ENCODE assay signal across 25 mouse cellular contexts in genomic region chr10:52194957-52195852, GRCm38 (mm10). TPM values are rescaled to one million over a fixed set of nuclear protein-coding genes. Genes with fewer than 3 reads are reported as not detected.
A peak's percentile ranks its signal among the peaks of the same experiment; 100 is the strongest.
DNase-seq lines count a peak whose midpoint lies in the region; ATAC-seq and TF ChIP-seq lines count a peak whose summit lies in the region.
"Had no signal": no experiment of that assay in that cellular context is flagged by ENCODE, and none has a peak within 500 bp of the region (broad histone marks: within the 10 kb centered on the region; RNA-seq: fewer than 3 reads in every experiment).

Gene Ros1 (minus strand): TSS chr10:52195244.

- no peak; the same call in 1 of the 2 replicates for TF ChIP-seq CTCF in intestine, postnatal 0 days (IDR thresholded peaks at IDR 0.05; ENCODE audit: low read depth)

- ATAC-seq in kidney, embryonic 16.5 days (ENCODE audit: low FRiP score, low TSS enrichment) = no peak; the same call in 1 of the 2 replicates
- no peak for ATAC-seq in midbrain, embryonic 11.5 days (ENCODE audit: low FRiP score)
- peak; percentile 77 for ATAC-seq in intestine, postnatal 0 days
- ATAC-seq: activated CD4-positive, CD25-positive, alpha-beta regulatory T cell, adult 4 months; forebrain, embryonic 15.5 days; Patski had no signal

- 57% methylated on average over 7 of the region's 7 CpGs for WGBS in kidney, embryonic 16.5 days
- 84% methylated on average over 7 of the region's 7 CpGs for WGBS in midbrain, embryonic 11.5 days
- 87% methylated on average over 7 of the region's 7 CpGs for WGBS in midbrain, embryonic 10.5 days
- WGBS in intestine, postnatal 0 days = 38% methylated on average over 7 of the region's 7 CpGs

- peaks cover 2% of the 10 kb centered on the region; the same call in 1 of the 2 replicates for H3K9me3 ChIP-seq in kidney, embryonic 16.5 days (ENCODE audit: low read length)
- H3K9me3 ChIP-seq in midbrain, embryonic 11.5 days (ENCODE audit: control insufficient read depth, low read length) = no peaks in the 10 kb centered on the region
- no peaks in the 10 kb centered on the region for H3K9me3 ChIP-seq in midbrain, embryonic 10.5 days (replicated peaks)
- H3K9me3 ChIP-seq in intestine, postnatal 0 days (ENCODE audit: control insufficient read depth) = no peaks in the 10 kb centered on the region
- H3K9me3 ChIP-seq: embryonic facial prominence, embryonic 15.5 days; forebrain, embryonic 15.5 days; heart, embryonic 10.5 days had no signal

- H3K4me3 ChIP-seq in kidney, embryonic 16.5 days (ENCODE audit: low read length) = no peak within 1 kb of the TSS
- H3K4me3 ChIP-seq in midbrain, embryonic 11.5 days (ENCODE audit: low read depth, low read length) = no peak within 1 kb of the TSS
- H3K4me3 ChIP-seq in midbrain, embryonic 10.5 days = no peak within 1 kb of the TSS
- H3K4me3 ChIP-seq in intestine, postnatal 0 days (ENCODE audit: low read depth, low read length) = peak within 1 kb of the TSS; percentile 34
- H3K4me3 ChIP-seq: embryonic facial prominence, embryonic 15.5 days; forebrain, embryonic 15.5 days; heart, embryonic 10.5 days; hindbrain, embryonic 12.5 days had no signal

- no peaks in the 10 kb centered on the region for H3K27me3 ChIP-seq in kidney, embryonic 16.5 days (ENCODE audit: insufficient read depth, low read length)
- no peaks in the 10 kb centered on the region for H3K27me3 ChIP-seq in midbrain, embryonic 11.5 days (ENCODE audit: control insufficient read depth, insufficient read depth, low read length)
- H3K27me3 ChIP-seq in midbrain, embryonic 10.5 days (ENCODE audit: low read depth, poor library complexity, severe bottlenecking) = no peaks in the 10 kb centered on the region
- no peaks in the 10 kb centered on the region for H3K27me3 ChIP-seq in intestine, postnatal 0 days (replicated peaks; ENCODE audit: control insufficient read depth, insufficient read depth, low read length)
- H3K27me3 ChIP-seq: CH12.LX; embryonic facial prominence, embryonic 15.5 days; forebrain, embryonic 15.5 days; hindbrain, embryonic 12.5 days; Patski had no signal

- peak within 1 kb of the TSS; percentile 49 for H3K27ac ChIP-seq in kidney, embryonic 16.5 days (ENCODE audit: low read length)
- H3K27ac ChIP-seq in midbrain, embryonic 11.5 days (ENCODE audit: low read depth, low read length) = no peak within 1 kb of the TSS
- H3K27ac ChIP-seq in midbrain, embryonic 10.5 days (replicated peaks) = no peak within 1 kb of the TSS
- peak within 1 kb of the TSS; percentile 74 for H3K27ac ChIP-seq in intestine, postnatal 0 days (ENCODE audit: low read depth, low read length)
- H3K27ac ChIP-seq: embryonic facial prominence, embryonic 15.5 days; forebrain, embryonic 15.5 days; heart, embryonic 10.5 days; hindbrain, embryonic 12.5 days had no signal

- no peaks in the 10 kb centered on the region for H3K4me1 ChIP-seq in kidney, embryonic 16.5 days (ENCODE audit: insufficient read depth, low read length)
- no peaks in the 10 kb centered on the region for H3K4me1 ChIP-seq in midbrain, embryonic 11.5 days (ENCODE audit: control insufficient read depth, insufficient read depth, low read length)
- no peaks in the 10 kb centered on the region for H3K4me1 ChIP-seq in midbrain, embryonic 10.5 days
- H3K4me1 ChIP-seq in intestine, postnatal 0 days (replicated peaks; ENCODE audit: control insufficient read depth, insufficient read depth, low read length) = 0 out of 2 replicates have a peak, but pooled peaks cover 3% of the 10 kb centered on the region
- H3K4me1 ChIP-seq: embryonic facial prominence, embryonic 15.5 days; forebrain, embryonic 15.5 days; heart, embryonic 10.5 days; hindbrain, embryonic 12.5 days had no signal

- no peak for DNase-seq in kidney, adult 11 months
- peak; percentile 56 for DNase-seq in midbrain, embryonic 11.5 days (ENCODE audit: low spot score, missing footprints)
- DNase-seq in midbrain, embryonic 10.5 days (ENCODE audit: low spot score) = no peak
- no peak for DNase-seq in spleen, postnatal 14 days (ENCODE audit: low spot score in 2 of 2)
- DNase-seq: adrenal gland, adult 2 months; adrenal gland, postnatal 36 days; cerebellum, adult 2 months; cerebellum, postnatal 14 days; embryo, embryonic 11 days; gastrocnemius, postnatal 36 days; heart, adult 18-20 months; heart, postnatal 10 days; heart, postnatal 4 days had no signal

- H3K36me3 ChIP-seq in kidney, embryonic 16.5 days (ENCODE audit: insufficient read depth, low read length) = no peaks in the 10 kb centered on the region
- H3K36me3 ChIP-seq in midbrain, embryonic 11.5 days (ENCODE audit: control insufficient read depth, insufficient read depth, low read length) = no peaks in the 10 kb centered on the region
- no peaks in the 10 kb centered on the region for H3K36me3 ChIP-seq in midbrain, embryonic 10.5 days
- H3K36me3 ChIP-seq in intestine, postnatal 0 days (ENCODE audit: control insufficient read depth, insufficient read depth) = no peaks in the 10 kb centered on the region
- H3K36me3 ChIP-seq: embryonic facial prominence, embryonic 15.5 days; forebrain, embryonic 15.5 days; heart, embryonic 10.5 days; hindbrain, embryonic 12.5 days had no signal

- H3K4me2 ChIP-seq in kidney, embryonic 16.5 days (replicated peaks; ENCODE audit: low read depth, low read length) = no peak within 1 kb of the TSS; the same call in 1 of the 2 replicates
- no peak within 1 kb of the TSS for H3K4me2 ChIP-seq in midbrain, embryonic 11.5 days
- H3K4me2 ChIP-seq in intestine, postnatal 0 days (replicated peaks; ENCODE audit: low read depth) = peak within 1 kb of the TSS; percentile 54
- H3K4me2 ChIP-seq: embryonic facial prominence, embryonic 15.5 days; forebrain, embryonic 15.5 days; hindbrain, embryonic 12.5 days had no signal

- H3K9ac ChIP-seq in kidney, embryonic 16.5 days (replicated peaks; ENCODE audit: low read length) = no peak within 1 kb of the TSS
- no peak within 1 kb of the TSS for H3K9ac ChIP-seq in midbrain, embryonic 11.5 days (ENCODE audit: low read length)
- H3K9ac ChIP-seq in intestine, postnatal 0 days (ENCODE audit: low read depth, low read length) = peak within 1 kb of the TSS; percentile 37; the same call in 1 of the 2 replicates
- H3K9ac ChIP-seq: embryonic facial prominence, embryonic 15.5 days; forebrain, embryonic 15.5 days; hindbrain, embryonic 12.5 days had no signal

RNA-seq across cellular contexts. Expression of gene Ros1, which starts in this region (rescaled TPM):
- 1.7 and 2.1 TPM in 2 replicates for polyA plus RNA-seq in kidney, embryonic 16.5 days (2015; fragmentation: Nextera tagmentation; extraction: Ambion mirVana)
- not detected in 2 replicates for polyA plus RNA-seq in midbrain, embryonic 11.5 days (2014; fragmentation: Nextera tagmentation; extraction: Ambion mirVana)
- not detected in 2 replicates for polyA plus RNA-seq in midbrain, embryonic 10.5 days (2016; fragmentation: Nextera tagmentation; extraction: Ambion mirVana)
- 7.8 and 9.5 TPM in 2 replicates for polyA plus RNA-seq in intestine, postnatal 0 days (2015; fragmentation: Nextera tagmentation; extraction: Ambion mirVana)
- polyA plus RNA-seq: activated CD4-positive, CD25-positive, alpha-beta regulatory T cell, adult 4 months; adrenal gland, adult 2 months; cerebellum, adult 2 months; embryonic facial prominence, embryonic 11.5 days; embryonic facial prominence, embryonic 15.5 days; forebrain, embryonic 11.5 days; forebrain, embryonic 15.5 days; heart, embryonic 10.5 days; heart, embryonic 14.5 days; hindbrain, embryonic 12.5 days had no signal

Comparison
In these comparisons a context has a peak if more than half of its experiments do, and no peak if none do; other contexts are left out.
1. Peak in DNase-seq in midbrain, embryonic 11.5 days; RNA of the gene not detected or under 1 TPM.
2. H3K27ac ChIP-seq: peak in kidney, embryonic 16.5 days (single experiment) and intestine, postnatal 0 days (single experiment); none in midbrain, embryonic 11.5 days (single experiment) and midbrain, embryonic 10.5 days (single experiment).